Mouse (Mus musculus) limb, embryonic 15.5 days (tissue): ENCODE results near the gene Polr3b. TPM values are rescaled to one million over a fixed set of nuclear protein-coding genes. Genes with fewer than 3 reads are reported as not detected.

Experiments used
- ATAC-seq: fragments of 200-750 bp; cut with Nextera tagmentation; 2 replicates; pipeline ENCODE4 v1.8.0; 2017; ENCODE audit warnings: low read depth, moderate TSS enrichment; ENCODE audit not compliant: insufficient number of reproducible peaks, low FRiP score, low TSS enrichment
- H3K27ac ChIP-seq: fragments of 300-500 bp; sonication (generic); 2 replicates; pipeline ENCODE4 v1.5.1; 2015; ENCODE audit warnings: moderate library complexity, mild to moderate bottlenecking, inconsistent platforms
- H3K27me3 ChIP-seq: fragments of 300-500 bp; sonication (generic); 2 replicates; pipeline ENCODE4 v1.6.1; 2015; ENCODE audit warnings: inconsistent platforms
- H3K36me3 ChIP-seq: fragments of 300-500 bp; sonication (generic); 2 replicates; pipeline ENCODE4 v1.6.1; 2015; ENCODE audit warnings: inconsistent platforms
- H3K4me1 ChIP-seq: fragments of 300-500 bp; sonication (generic); 2 replicates; pipeline ENCODE4 v1.6.1; 2015; ENCODE audit warnings: inconsistent platforms
- H3K4me2 ChIP-seq: fragments of 300-500 bp; sonication (generic); 2 replicates; pipeline ENCODE4 v1.6.1; 2015; ENCODE audit warnings: mild to moderate bottlenecking, inconsistent platforms
- H3K4me3 ChIP-seq: fragments of 300-500 bp; sonication (generic); 2 replicates; pipeline ENCODE4 v1.5.1; 2015; ENCODE audit warnings: mild to moderate bottlenecking, inconsistent platforms
- H3K9ac ChIP-seq: fragments of 300-500 bp; sonication (generic); 2 replicates; pipeline ENCODE4 v1.6.1; 2015; ENCODE audit warnings: inconsistent platforms
- H3K9me3 ChIP-seq: fragments of 300-500 bp; sonication (generic); 2 replicates; pipeline ENCODE4 v1.6.1; 2016; ENCODE audit warnings: inconsistent platforms
- WGBS: fragments of 180-500 bp; shearing (Covaris S2); methylation state at CpG from one replicate; pipeline ENCODE4 v1.1.7; 2015; 5-methylcytosine and 5-hydroxymethylcytosine counted together
- polyA plus RNA-seq: library from polyadenylated mRNA; unstranded; fragments of >200 nt; fragmentation: Nextera tagmentation; extraction: Ambion mirVana; gene quantifications from 2 replicates; pipeline ENCODE4 v1.2.1, GENCODE M21; 2015

Gene Polr3b
- polyA plus RNA-seq, 1 experiment from 2014 or later, result 12.4 TPM

DNA sequence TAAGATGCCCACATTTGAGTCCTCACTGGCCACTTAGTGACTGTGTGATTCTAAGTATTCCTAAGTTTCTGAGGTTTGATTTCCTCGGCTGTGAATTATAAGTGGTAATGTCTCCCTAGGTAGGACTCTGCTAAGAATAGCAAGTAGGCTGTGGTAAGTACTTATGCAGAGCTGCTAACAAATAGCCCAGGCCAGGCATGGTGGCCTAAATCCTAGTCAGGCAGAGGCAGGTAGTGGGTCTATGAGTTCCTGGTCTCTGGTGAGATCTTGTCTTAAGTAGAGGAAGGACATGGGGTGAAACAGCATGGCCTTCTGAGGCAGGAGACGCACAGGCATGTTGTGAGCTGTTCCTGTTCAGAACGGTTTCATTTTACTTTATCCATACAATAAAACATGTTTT is 55.8 kb downstream of the Polr3b start:
- ATAC-seq, result no peak
- H3K9me3 ChIP-seq, result no peaks in the 10 kb centered on the region
- WGBS, result 80% methylated on average over 3 of the region's 3 CpGs

DNA sequence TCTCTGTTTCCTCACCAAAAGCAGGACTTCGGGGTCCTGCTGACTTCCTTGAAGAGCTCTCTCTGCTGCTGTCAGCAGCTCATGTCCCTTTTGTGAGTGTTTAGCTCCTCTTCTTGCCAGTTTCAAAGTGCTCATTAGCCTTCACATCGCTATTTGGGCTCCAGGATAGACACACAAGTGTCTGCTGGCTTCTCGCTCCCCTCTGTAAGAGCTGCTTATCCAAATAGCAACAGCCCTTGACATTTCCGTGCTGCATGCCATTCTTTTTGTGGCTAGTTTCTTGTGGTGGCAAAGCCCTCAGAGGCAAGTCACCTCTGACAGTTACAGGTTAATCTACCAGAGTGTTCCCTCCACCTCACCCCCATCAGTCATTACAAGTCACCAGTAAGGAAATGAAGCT is 56.3 kb downstream of the Polr3b start:
- Histone ChIP-seq H3K36me3 (peaks cover 33% of the 10 kb centered on the region), H3K4me2 (no peak overlapping the region), H3K9me3 (no peaks in the 10 kb centered on the region), H3K9ac (no peak overlapping the region), H3K27me3 (no peaks in the 10 kb centered on the region), H3K4me1 (no peaks in the 10 kb centered on the region), H3K27ac (no peak overlapping the region), H3K4me3 (no peak overlapping the region)
- no peak for ATAC-seq
- 79% methylated on average over 4 of the region's 4 CpGs for WGBS

More for the DNA sequence above, 55.8 kb downstream of the Polr3b start:
- Histone ChIP-seq H3K4me1 (no peaks in the 10 kb centered on the region), H3K27me3 (no peaks in the 10 kb centered on the region), H3K27ac (no peak overlapping the region), H3K4me2 (no peak overlapping the region), H3K36me3 (peaks cover 37% of the 10 kb centered on the region), H3K9ac (no peak overlapping the region), H3K4me3 (no peak overlapping the region)

DNA sequence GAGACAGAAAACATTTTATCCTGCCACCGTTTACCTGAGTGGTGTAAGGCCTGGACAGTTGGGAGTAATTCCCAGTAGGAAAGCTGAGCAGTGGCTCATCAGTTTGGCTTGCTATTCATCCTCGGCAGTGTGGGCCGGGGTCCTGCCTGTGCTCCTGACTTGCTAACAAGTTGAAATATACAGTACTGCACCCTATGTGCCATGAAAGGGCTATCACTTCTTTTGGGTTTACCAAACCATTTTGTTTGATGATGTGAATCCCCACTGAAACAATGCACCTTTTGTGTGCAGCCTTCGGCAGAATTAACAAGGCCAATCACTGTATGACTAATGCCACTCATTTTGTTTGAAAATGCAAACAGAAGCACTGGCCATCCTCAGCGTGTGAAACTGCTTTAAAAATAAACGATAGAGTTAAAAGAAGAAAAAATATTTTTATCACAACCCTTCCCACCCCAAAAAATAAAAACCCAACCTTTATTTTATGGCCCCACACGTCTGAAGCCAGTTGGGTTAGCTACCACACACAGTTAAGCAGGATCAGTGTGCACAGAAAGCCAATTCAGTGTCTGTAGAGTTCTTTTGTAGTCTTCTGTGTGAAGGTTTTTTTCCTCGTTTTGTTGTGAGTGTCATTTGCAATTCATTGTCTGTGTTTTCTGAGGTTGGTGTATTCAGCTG is 63.5 kb downstream of the Polr3b start:
- Histone ChIP-seq H3K4me2 (no peak overlapping the region), H3K4me1 (0 out of 2 replicates have a peak, but pooled peaks cover 4% of the 10 kb centered on the region), H3K27me3 (no peaks in the 10 kb centered on the region), H3K9ac (no peak overlapping the region), H3K27ac (no peak overlapping the region), H3K4me3 (no peak overlapping the region), H3K9me3 (no peaks in the 10 kb centered on the region), H3K36me3 (peaks cover 7% of the 10 kb centered on the region; the same call in 1 of the 2 replicates)
- 64% methylated on average over 8 of the region's 8 CpGs for WGBS
- no peak for ATAC-seq

DNA sequence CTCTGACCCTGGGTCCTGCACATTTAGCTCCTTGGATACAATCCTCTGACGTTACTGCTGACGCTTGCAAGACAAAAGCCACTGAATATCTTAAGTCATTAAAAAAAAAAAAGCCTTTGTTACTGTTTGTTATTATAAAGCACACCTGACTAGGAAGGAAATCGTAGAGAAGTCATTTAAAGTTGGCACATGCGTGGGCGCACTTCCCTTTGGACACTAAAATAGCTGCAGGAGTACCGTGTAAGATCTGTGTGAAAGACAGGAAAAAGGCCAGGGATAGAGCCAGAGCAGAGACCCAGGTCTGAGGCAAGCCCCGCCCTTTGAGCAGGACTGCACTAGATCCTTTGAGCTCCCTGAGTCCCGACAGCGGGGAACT is 64.0 kb downstream of the Polr3b start:
- Histone ChIP-seq H3K9me3 (no peaks in the 10 kb centered on the region), H3K4me1 (0 out of 2 replicates have a peak, but pooled peaks cover 4% of the 10 kb centered on the region), H3K27me3 (no peaks in the 10 kb centered on the region), H3K9ac (no peak overlapping the region), H3K4me2 (no peak overlapping the region), H3K4me3 (no peak overlapping the region), H3K36me3 (peaks cover 7% of the 10 kb centered on the region; the same call in 1 of the 2 replicates), H3K27ac (0 out of 2 replicates have a peak overlapping the region, but pooled peaks have one; percentile 22)
- 51% methylated on average over 9 of the region's 9 CpGs for WGBS
- no peak for ATAC-seq

DNA sequence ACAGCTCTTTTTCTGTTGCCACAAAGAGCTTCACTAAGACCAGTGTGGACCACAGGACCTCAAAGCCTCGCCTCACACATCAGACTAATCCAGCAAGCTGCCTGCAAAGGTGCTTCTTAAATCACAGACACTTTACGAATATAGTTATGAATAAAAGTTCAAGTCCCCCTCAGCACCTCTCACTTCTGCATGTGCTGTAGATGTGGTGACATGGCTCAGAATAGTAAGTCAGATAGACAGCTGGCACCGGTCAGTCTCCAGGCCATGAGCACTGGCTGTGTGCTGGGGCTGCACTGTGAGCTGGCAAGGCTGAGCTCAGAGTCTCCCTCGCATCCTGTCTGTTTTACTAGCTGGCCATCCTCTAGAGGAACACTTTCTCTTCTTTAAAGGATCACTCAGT is 64.6 kb downstream of the Polr3b start:
- 73% methylated on average over 4 of the region's 4 CpGs for WGBS
- Histone ChIP-seq H3K27me3 (no peaks in the 10 kb centered on the region), H3K4me2 (no peak overlapping the region), H3K4me1 (0 out of 2 replicates have a peak, but pooled peaks cover 4% of the 10 kb centered on the region), H3K9me3 (no peaks in the 10 kb centered on the region), H3K36me3 (peaks cover 7% of the 10 kb centered on the region; the same call in 1 of the 2 replicates), H3K9ac (no peak overlapping the region), H3K4me3 (no peak overlapping the region), H3K27ac (peak overlapping the region; percentile 22; the same call in 1 of the 2 replicates)
- no peak for ATAC-seq

DNA sequence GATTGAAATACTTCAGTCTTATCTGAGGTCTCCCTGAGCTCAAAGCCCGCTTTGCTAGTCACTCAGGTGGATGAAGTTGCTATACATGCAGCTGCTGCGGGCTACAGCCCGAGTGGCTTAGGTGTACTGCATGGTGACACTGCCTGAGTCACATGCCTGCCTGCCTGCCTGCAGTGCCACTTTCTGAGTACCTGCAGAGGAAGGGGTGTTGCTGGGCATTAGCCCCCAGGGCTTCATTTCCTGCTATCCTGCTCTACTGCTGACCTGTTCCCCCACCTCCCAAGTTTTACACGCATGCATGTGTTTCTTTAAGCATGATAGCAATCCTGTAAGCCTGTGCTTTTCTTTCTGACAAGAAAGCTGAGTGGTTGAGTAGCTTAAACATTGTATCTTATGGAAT is 65.6 kb downstream of the Polr3b start:
- Histone ChIP-seq H3K9me3 (no peaks in the 10 kb centered on the region), H3K27ac (no peak overlapping the region), H3K4me2 (no peak overlapping the region), H3K4me3 (no peak overlapping the region), H3K27me3 (no peaks in the 10 kb centered on the region), H3K4me1 (0 out of 2 replicates have a peak, but pooled peaks cover 4% of the 10 kb centered on the region), H3K36me3 (peaks cover 7% of the 10 kb centered on the region; the same call in 1 of the 2 replicates), H3K9ac (no peak overlapping the region)
- ATAC-seq, result no peak
- WGBS, result 86% methylated on average over 4 of the region's 4 CpGs

DNA sequence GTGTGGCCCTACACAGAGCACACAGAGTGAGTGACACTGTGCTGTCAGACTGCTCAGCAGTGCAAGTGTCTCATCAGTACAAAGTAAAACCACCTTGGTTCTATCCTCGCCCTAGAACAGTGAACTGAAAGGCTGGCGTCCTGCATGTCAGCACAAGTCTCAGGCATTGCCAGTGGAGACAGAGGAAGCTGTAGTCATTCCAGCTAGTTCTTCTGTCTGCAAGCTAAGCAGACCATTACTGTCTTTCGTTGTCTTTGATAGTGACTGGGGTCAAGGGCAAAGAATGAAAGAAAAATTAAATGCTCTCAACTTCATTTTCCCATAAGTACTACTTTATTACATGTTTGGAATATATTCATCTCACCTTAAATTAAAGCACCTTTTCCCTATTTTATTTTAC is 67.8 kb downstream of the Polr3b start:
- 69% methylated on average over 3 of the region's 3 CpGs for WGBS
- Histone ChIP-seq H3K36me3 (0 out of 2 replicates have a peak, but pooled peaks cover 3% of the 10 kb centered on the region), H3K27ac (no peak overlapping the region), H3K4me1 (0 out of 2 replicates have a peak, but pooled peaks cover 4% of the 10 kb centered on the region), H3K9ac (no peak overlapping the region), H3K4me3 (no peak overlapping the region), H3K9me3 (no peaks in the 10 kb centered on the region), H3K27me3 (no peaks in the 10 kb centered on the region), H3K4me2 (no peak overlapping the region)
- ATAC-seq, result no peak

DNA sequence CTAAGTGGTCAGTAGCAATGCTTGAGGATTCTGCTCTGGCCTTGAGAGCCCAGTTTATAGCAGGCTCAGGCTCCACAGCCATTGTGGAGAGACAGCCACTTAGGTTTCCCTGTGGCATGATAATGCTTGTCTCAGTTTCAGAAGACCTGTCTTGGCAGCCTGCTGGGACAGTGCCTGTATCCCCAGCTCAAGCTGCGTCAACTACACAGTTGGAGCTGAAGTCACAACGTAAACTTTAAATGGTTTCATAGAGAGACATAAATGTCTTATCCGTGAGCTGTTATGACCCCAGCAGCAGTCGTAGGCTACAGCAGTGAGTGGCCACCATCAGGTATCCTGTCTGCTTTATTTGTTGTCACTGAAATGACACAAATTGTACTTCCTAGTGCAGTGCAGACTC is 68.7 kb downstream of the Polr3b start:
- Histone ChIP-seq H3K4me2 (no peak overlapping the region), H3K9ac (no peak overlapping the region), H3K36me3 (no peaks in the 10 kb centered on the region), H3K27me3 (no peaks in the 10 kb centered on the region), H3K4me3 (no peak overlapping the region), H3K9me3 (no peaks in the 10 kb centered on the region), H3K27ac (no peak overlapping the region), H3K4me1 (no peaks in the 10 kb centered on the region)
- ATAC-seq, result no peak
- 75% methylated on average over 4 of the region's 4 CpGs for WGBS

DNA sequence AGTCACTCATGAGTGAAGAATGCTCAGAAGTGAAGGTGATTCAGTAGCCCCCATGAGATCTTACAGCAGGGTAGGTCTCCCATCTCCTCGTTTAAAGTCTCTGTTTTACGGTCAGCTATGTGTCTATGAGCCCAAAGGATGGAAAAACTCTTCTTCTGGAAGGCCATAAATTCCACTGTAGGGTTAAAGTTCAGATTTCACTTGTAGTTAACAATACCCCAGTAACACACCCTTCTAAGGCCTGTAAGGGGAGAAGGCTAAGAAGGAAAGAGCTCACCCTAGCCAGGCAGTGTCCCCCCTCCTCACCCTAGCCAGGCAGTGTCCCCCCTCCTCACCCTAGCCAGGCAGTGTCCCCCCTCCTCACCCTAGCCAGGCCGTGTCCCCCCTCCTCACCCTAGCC is 69.6 kb downstream of the Polr3b start:
- H3K4me3 ChIP-seq, result no peak overlapping the region
- H3K4me1 ChIP-seq, result no peaks in the 10 kb centered on the region
- 0 out of 2 replicates have a peak, but pooled peaks cover 3% of the 10 kb centered on the region for H3K36me3 ChIP-seq
- no peaks in the 10 kb centered on the region for H3K27me3 ChIP-seq
- WGBS, result 37% methylated on average over 3 of the region's 3 CpGs
- no peaks in the 10 kb centered on the region for H3K9me3 ChIP-seq
- ATAC-seq, result no peak
- H3K9ac ChIP-seq, result no peak overlapping the region
- no peak overlapping the region for H3K4me2 ChIP-seq
- H3K27ac ChIP-seq, result no peak overlapping the region

DNA sequence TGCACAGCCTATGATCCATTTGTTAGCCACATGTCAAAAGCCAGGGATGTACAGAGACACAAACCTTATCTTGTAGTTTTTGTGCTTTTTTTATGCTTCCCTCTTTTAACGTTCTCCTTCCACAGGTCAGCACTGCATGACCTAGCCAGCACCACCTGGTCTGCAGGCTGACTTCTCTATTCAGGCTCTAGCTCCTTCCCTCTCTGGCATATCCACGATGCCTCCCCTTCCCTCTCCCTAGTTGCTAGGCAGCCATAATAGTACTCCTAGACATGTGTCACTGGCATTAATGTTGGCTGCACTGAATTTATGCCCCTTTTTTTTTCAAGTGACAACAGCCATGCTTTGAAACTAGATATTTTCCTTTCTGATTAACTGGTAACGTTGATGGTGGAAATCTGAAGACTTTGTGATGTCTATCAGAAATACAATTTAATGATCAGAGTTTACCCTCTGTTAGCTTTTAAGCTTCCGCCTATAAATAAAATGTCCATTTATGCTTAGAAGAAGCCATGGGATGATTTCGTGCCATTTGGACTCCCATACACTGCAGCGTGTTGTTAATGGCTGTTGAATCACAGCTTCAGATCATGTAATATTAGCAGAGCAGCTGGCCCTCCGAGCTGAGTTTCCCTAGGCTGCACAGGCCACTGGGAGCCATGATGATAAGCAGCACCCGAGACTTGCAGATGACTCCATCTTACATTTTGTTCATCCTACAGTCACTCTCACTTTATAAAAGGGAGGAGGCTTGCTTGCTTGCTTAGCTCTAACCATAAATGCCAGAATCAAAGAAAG is 71.9 kb downstream of the Polr3b start:
- Histone ChIP-seq H3K27ac (no peak overlapping the region), H3K36me3 (peaks cover 14% of the 10 kb centered on the region), H3K27me3 (no peaks in the 10 kb centered on the region), H3K4me1 (no peaks in the 10 kb centered on the region), H3K9me3 (no peaks in the 10 kb centered on the region), H3K9ac (no peak overlapping the region), H3K4me3 (no peak overlapping the region), H3K4me2 (no peak overlapping the region)
- WGBS, result 69% methylated on average over 8 of the region's 8 CpGs
- ATAC-seq, result no peak

DNA sequence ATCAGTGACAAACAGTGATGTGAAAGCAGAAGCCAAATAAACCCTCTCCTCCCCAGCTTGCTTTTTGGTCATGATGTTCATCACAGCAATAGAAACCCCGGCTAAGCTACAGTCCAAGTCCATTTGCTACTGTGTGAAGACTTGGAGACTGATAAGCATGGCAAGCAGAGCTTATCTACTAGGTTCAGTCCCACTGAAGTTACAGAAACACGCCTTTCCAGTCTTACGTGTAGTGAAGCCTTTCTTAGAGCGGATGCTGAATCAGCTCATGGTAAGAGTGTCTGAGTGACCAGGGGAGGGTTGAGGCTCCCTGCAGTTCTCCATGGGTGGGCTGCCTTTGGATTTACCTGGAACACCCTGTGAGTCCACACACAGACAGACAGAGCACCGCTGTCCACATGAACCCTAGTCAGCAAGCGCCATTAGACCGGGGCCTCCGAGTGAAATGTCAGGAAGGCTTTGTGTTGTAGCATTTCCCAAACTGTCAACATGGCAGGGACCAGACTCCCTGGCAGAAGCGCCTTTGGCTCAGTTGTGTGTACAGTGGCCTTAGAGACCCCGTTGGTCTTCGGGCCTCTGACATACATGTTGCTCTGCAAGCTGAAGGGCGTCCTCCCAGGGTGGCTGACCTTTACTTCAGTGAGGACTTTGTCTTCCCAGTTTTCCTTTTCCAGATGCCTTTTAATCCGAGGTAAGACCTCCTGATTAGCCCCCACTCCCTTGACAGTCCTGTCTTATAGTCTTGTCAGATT is 78.3 kb downstream of the Polr3b start:
- no peaks in the 10 kb centered on the region for H3K27me3 ChIP-seq
- no peak overlapping the region for H3K9ac ChIP-seq
- no peak for ATAC-seq
- H3K4me1 ChIP-seq, result no peaks in the 10 kb centered on the region
- H3K36me3 ChIP-seq, result peaks cover 49% of the 10 kb centered on the region
- no peak overlapping the region for H3K27ac ChIP-seq
- H3K4me3 ChIP-seq, result no peak overlapping the region
- H3K4me2 ChIP-seq, result no peak overlapping the region
- no peaks in the 10 kb centered on the region for H3K9me3 ChIP-seq
- 89% methylated on average over 13 of the region's 13 CpGs for WGBS
